Mouse (Mus musculus) CH12.LX (cell line): ENCODE measurements at regions not wholly inside any gene's neighbourhood (a gene's known extent, or its start where the extent isn't known, plus 50 kb on each side); places are given as distances from the start of the nearest gene placed in this dataset.

Experiments
- CTCF ChIP-seq, 2 experiments: IDR thresholded peaks in 1 of 2; conservative IDR thresholded peaks in 1 of 2; 2 replicates each; pipeline ENCODE4 v1.5.1; 2011 to 2012; ENCODE audit warnings: low read depth in 2 of 2, low read length in 2 of 2, improper control_type of control experiment in 1 of 2, inconsistent platforms in 1 of 2, mild to moderate bottlenecking in 1 of 2, moderate library complexity in 1 of 2
- HCFC1 ChIP-seq: IDR thresholded peaks from 2 replicates; pipeline ENCODE4 v1.6.1; 2012; ENCODE audit warnings: low read depth, mild to moderate bottlenecking, inconsistent platforms, low read length, improper control_type of control experiment
- JUND ChIP-seq: conservative IDR thresholded peaks from 2 replicates; pipeline ENCODE4 v1.6.1; 2011; ENCODE audit warnings: low read depth, low read length, improper control_type of control experiment
- RCOR1 ChIP-seq: conservative IDR thresholded peaks from 2 replicates; pipeline ENCODE4 v1.6.1; 2012; ENCODE audit warnings: low read depth, mild to moderate bottlenecking, inconsistent platforms, low read length, improper control_type of control experiment

- no peak for TF ChIP-seq CTCF (conservative IDR thresholded peaks at IDR 0.05 in 1 of 2, IDR thresholded peaks at IDR 0.05 in 1 of 2; ENCODE audit: low read depth in 2 of 2, low read length in 2 of 2)
- no peak for TF ChIP-seq RCOR1
- TF ChIP-seq JUND = no peak
- no peak for TF ChIP-seq HCFC1
These were observed 127.6 kb downstream of the Zfp36l1 start for GRCm38 (mm10) chr12:79984985-79985747.
